Mouse (Mus musculus) stomach, embryonic 16.5 days (tissue): ENCODE data around the gene Epha5. TPM values are rescaled to one million over a fixed set of nuclear protein-coding genes. Genes with fewer than 3 reads are reported as not detected.

Source experiments
- ATAC-seq: fragments of 200-750 bp; cut with Nextera tagmentation; 2 replicates; pipeline ENCODE4 v1.8.0; 2017; ENCODE audit warnings: moderate number of reproducible peaks, moderate TSS enrichment; ENCODE audit not compliant: insufficient read depth, low FRiP score
- H3K27ac ChIP-seq: fragments of 300-500 bp; sonication (generic); 2 replicates; pipeline ENCODE4 v1.5.1; 2014; ENCODE audit warnings: low read length
- H3K27me3 ChIP-seq: fragments of 300-500 bp; sonication (generic); 2 replicates; pipeline ENCODE4 v1.6.1; 2014; ENCODE audit warnings: low read length, control low read depth, mixed read lengths; ENCODE audit not compliant: control insufficient read depth, insufficient read depth
- H3K36me3 ChIP-seq: fragments of 300-500 bp; sonication (generic); 2 replicates; pipeline ENCODE4 v1.6.1; 2014; ENCODE audit warnings: low read length; ENCODE audit not compliant: control insufficient read depth, insufficient read depth
- H3K4me1 ChIP-seq: fragments of 300-500 bp; sonication (generic); 2 replicates; pipeline ENCODE4 v1.6.1; 2014; ENCODE audit warnings: low read length, control low read depth, mixed read lengths; ENCODE audit not compliant: control insufficient read depth, insufficient read depth
- H3K4me2 ChIP-seq: fragments of 300-500 bp; sonication (generic); 2 replicates; pipeline ENCODE4 v1.6.1; 2014; ENCODE audit warnings: low read depth, low read length, mixed read lengths
- H3K4me3 ChIP-seq: fragments of 300-500 bp; sonication (generic); replicated peaks from 2 replicates; pipeline ENCODE4 v1.5.1; 2014; ENCODE audit warnings: mild to moderate bottlenecking, low read length
- H3K9ac ChIP-seq: fragments of 300-500 bp; sonication (generic); 2 replicates; pipeline ENCODE4 v1.6.1; 2014; ENCODE audit warnings: low read length
- H3K9me3 ChIP-seq: fragments of 300-500 bp; sonication (generic); replicated peaks from 2 replicates; pipeline ENCODE4 v1.6.1; 2016; ENCODE audit warnings: low read length, control low read depth; ENCODE audit not compliant: control insufficient read depth
- WGBS: fragments of 180-500 bp; shearing (Covaris S2); extraction: QIAGEN DNeasy Blood & Tissue Kit; methylation state at CpG from one replicate; pipeline ENCODE4 v1.1.7; 2014; 5-methylcytosine and 5-hydroxymethylcytosine counted together
- polyA plus RNA-seq: library from polyadenylated mRNA; unstranded; fragments of >200 nt; fragmentation: Nextera tagmentation; extraction: Ambion mirVana; gene quantifications from 2 replicates; pipeline ENCODE4 v1.2.1, GENCODE M21; 2015

Epha5 gene
- polyA plus RNA-seq, 1 experiment from 2014 or later: 3.3 TPM

GRCm38 (mm10) chr5:84053880-84054279, 363.3 kb downstream of the Epha5 start:
- Histone ChIP-seq H3K9ac (no peak overlapping the region), H3K4me3 (no peak overlapping the region), H3K4me2 (no peak overlapping the region), H3K9me3 (no peaks in the 10 kb centered on the region), H3K4me1 (no peaks in the 10 kb centered on the region), H3K27ac (no peak overlapping the region), H3K27me3 (no peaks in the 10 kb centered on the region), H3K36me3 (no peaks in the 10 kb centered on the region)
- ATAC-seq: no peak
- WGBS: 88% methylated on average over 2 of the region's 2 CpGs

GRCm38 (mm10) chr5:84037250-84037963, 379.8 kb downstream of the Epha5 start:
- Histone ChIP-seq H3K9me3 (no peaks in the 10 kb centered on the region), H3K9ac (no peak overlapping the region), H3K4me1 (no peaks in the 10 kb centered on the region), H3K27ac (no peak overlapping the region), H3K4me3 (no peak overlapping the region), H3K27me3 (no peaks in the 10 kb centered on the region), H3K4me2 (no peak overlapping the region), H3K36me3 (no peaks in the 10 kb centered on the region)
- ATAC-seq: no peak
- 76% methylated on average over 1 of the region's 1 CpGs for WGBS
